Mouse (Mus musculus) MEL (cell line): ENCODE results near the gene Orm3. TPM values are rescaled to one million over a fixed set of nuclear protein-coding genes. Genes with fewer than 3 reads are reported as not detected.

Experiments used
- DNase-seq: peaks from one replicate; pipeline ENCODE4 v3.0.0; 2011; ENCODE audit warnings: low read depth, low spot score
- H3K27ac ChIP-seq: 2 replicates; pipeline ENCODE4 v1.5.1; 2012; ENCODE audit warnings: low read depth, mild to moderate bottlenecking, control low read depth, low read length, moderate library complexity; ENCODE audit not compliant: control insufficient read depth
- H3K27me3 ChIP-seq, 2 experiments: fragments of 150-350 bp in 1 of 2; sonication (generic) in 1 of 2; 2 replicates each; pipeline ENCODE4 v1.6.1; 2012; ENCODE audit warnings: low read length in 2 of 2, mild to moderate bottlenecking in 2 of 2, improper control_type of control experiment in 1 of 2, moderate library complexity in 1 of 2; ENCODE audit not compliant: insufficient read depth in 2 of 2, control insufficient read depth in 1 of 2
- H3K36me3 ChIP-seq, 2 experiments: 2 replicates each; pipeline ENCODE4 v1.6.1; 2012 to 2014; ENCODE audit warnings: low read length in 2 of 2, improper control_type of control experiment in 1 of 2, inconsistent platforms in 1 of 2, mild to moderate bottlenecking in 1 of 2; ENCODE audit not compliant: insufficient read depth in 2 of 2, control insufficient read depth in 1 of 2
- H3K4me1 ChIP-seq, 2 experiments: fragments of 150-350 bp in 1 of 2; sonication (generic) in 1 of 2; 2 replicates each; pipeline ENCODE4 v1.6.1; 2012; ENCODE audit warnings: low read length in 2 of 2, improper control_type of control experiment in 1 of 2, mild to moderate bottlenecking in 1 of 2; ENCODE audit not compliant: insufficient read depth in 2 of 2, control insufficient read depth in 1 of 2
- H3K4me3 ChIP-seq, 2 experiments: fragments of 150-350 bp in 1 of 2; sonication (generic) in 1 of 2; 2 replicates each; pipeline ENCODE4 v1.5.1; 2012; ENCODE audit warnings: low read depth in 2 of 2, low read length in 2 of 2, mild to moderate bottlenecking in 2 of 2, moderate library complexity in 2 of 2, control low read depth in 1 of 2, improper control_type of control experiment in 1 of 2; ENCODE audit not compliant: control insufficient read depth in 1 of 2, insufficient read depth in 1 of 2
- H3K79me2 ChIP-seq: 2 replicates; pipeline ENCODE4 v1.6.1; 2012; ENCODE audit warnings: mild to moderate bottlenecking, low read length, moderate library complexity; ENCODE audit not compliant: control insufficient read depth, poor library complexity, insufficient read depth
- H3K9ac ChIP-seq: 2 replicates; pipeline ENCODE4 v1.6.1; 2012; ENCODE audit warnings: low read depth, mild to moderate bottlenecking, control low read depth, low read length, moderate library complexity; ENCODE audit not compliant: control insufficient read depth, poor library complexity, severe bottlenecking
- H3K9me3 ChIP-seq: fragments of 150-350 bp; sonication (generic); replicated peaks from 2 replicates; pipeline ENCODE4 v1.6.1; 2012; ENCODE audit warnings: mild to moderate bottlenecking, low read length, improper control_type of control experiment, moderate library complexity; ENCODE audit not compliant: insufficient read depth
- CHD2 ChIP-seq: IDR thresholded peaks from 2 replicates; pipeline ENCODE4 v1.6.1; 2011; ENCODE audit warnings: low read length, improper control_type of control experiment
- E2F4 ChIP-seq: IDR thresholded peaks from 2 replicates; pipeline ENCODE4 v1.6.1; 2011; ENCODE audit warnings: low read depth, low read length, improper control_type of control experiment, borderline replicate concordance
- EP300 ChIP-seq, 2 experiments: IDR thresholded peaks; 2 replicates each; pipeline ENCODE4 v1.6.1; 2011; ENCODE audit warnings: improper control_type of control experiment in 2 of 2, low read length in 2 of 2, low read depth in 1 of 2, mild to moderate bottlenecking in 1 of 2
- ETS1 ChIP-seq: IDR thresholded peaks from 2 replicates; pipeline ENCODE4 v1.6.1; 2012; ENCODE audit warnings: low read depth, mild to moderate bottlenecking, inconsistent platforms, low read length, improper control_type of control experiment, moderate library complexity
- GABPA ChIP-seq: IDR thresholded peaks from 2 replicates; pipeline ENCODE4 v1.6.1; 2012; ENCODE audit warnings: low read depth, mild to moderate bottlenecking, inconsistent platforms, low read length, improper control_type of control experiment, moderate library complexity
- JUND ChIP-seq: IDR thresholded peaks from 2 replicates; pipeline ENCODE4 v1.6.1; 2011; ENCODE audit warnings: low read depth, mild to moderate bottlenecking, improper control_type of control experiment, low read length
- KAT2A ChIP-seq: conservative IDR thresholded peaks from 2 replicates; pipeline ENCODE4 v1.6.1; 2012; ENCODE audit warnings: low read depth, low read length, improper control_type of control experiment, inconsistent platforms
- MAZ ChIP-seq: IDR thresholded peaks from 2 replicates; pipeline ENCODE4 v1.6.1; 2012; ENCODE audit warnings: low read depth, mild to moderate bottlenecking, inconsistent platforms, low read length, improper control_type of control experiment
- MXI1 ChIP-seq: IDR thresholded peaks from 2 replicates; pipeline ENCODE4 v1.6.1; 2011; ENCODE audit warnings: mild to moderate bottlenecking, low read depth, low read length, improper control_type of control experiment
- MYB ChIP-seq: IDR thresholded peaks from 2 replicates; pipeline ENCODE4 v1.6.1; 2011; ENCODE audit warnings: mild to moderate bottlenecking, low read depth, low read length, improper control_type of control experiment
- NRF1 ChIP-seq: IDR thresholded peaks from 2 replicates; pipeline ENCODE4 v1.6.1; 2014; ENCODE audit warnings: low read depth, mild to moderate bottlenecking, inconsistent platforms, low read length, improper control_type of control experiment, moderate library complexity; ENCODE audit not compliant: poor library complexity, insufficient read depth, severe bottlenecking
- POLR2AphosphoS2 ChIP-seq: IDR thresholded peaks from 2 replicates; pipeline ENCODE4 v1.6.1; 2011; ENCODE audit warnings: low read length, improper control_type of control experiment
- POLR2AphosphoS5 ChIP-seq: IDR thresholded peaks from 2 replicates; pipeline ENCODE4 v1.6.1; 2012; ENCODE audit warnings: low read depth, borderline replicate concordance, mild to moderate bottlenecking, inconsistent platforms, low read length, moderate library complexity, mixed read lengths
- RAD21 ChIP-seq: IDR thresholded peaks from 2 replicates; pipeline ENCODE4 v1.6.1; 2011; ENCODE audit warnings: mild to moderate bottlenecking, low read depth, low read length, improper control_type of control experiment
- TAL1 ChIP-seq: IDR thresholded peaks from 2 replicates; pipeline ENCODE4 v1.6.1; 2012; ENCODE audit warnings: mild to moderate bottlenecking, inconsistent platforms, low read length, moderate library complexity, mixed read lengths
- TBP ChIP-seq: IDR thresholded peaks from 2 replicates; pipeline ENCODE4 v1.8.0; 2011; ENCODE audit warnings: low read depth, low read length, improper control_type of control experiment
- TCF12 ChIP-seq: IDR thresholded peaks from 2 replicates; pipeline ENCODE4 v1.6.1; 2014; ENCODE audit warnings: low read depth, mild to moderate bottlenecking, inconsistent platforms, low read length, improper control_type of control experiment, moderate library complexity
- USF2 ChIP-seq, 2 experiments: IDR thresholded peaks; 2 replicates each; pipeline ENCODE4 v1.6.1; 2011 to 2012; ENCODE audit warnings: improper control_type of control experiment in 2 of 2, low read length in 2 of 2, borderline replicate concordance in 1 of 2, inconsistent platforms in 1 of 2, low read depth in 1 of 2, mild to moderate bottlenecking in 1 of 2; ENCODE audit not compliant: insufficient read depth in 1 of 2
- ZC3H11A ChIP-seq: IDR thresholded peaks from 2 replicates; pipeline ENCODE4 v1.6.1; 2012; ENCODE audit warnings: low read depth, mild to moderate bottlenecking, inconsistent platforms, low read length, improper control_type of control experiment
- polyA plus RNA-seq, 2 experiments: library from polyadenylated mRNA; stranded (reverse) in 1 of 2; unstranded in 1 of 2; fragments of >175 nt in 1 of 2; fragments of >200 nt in 1 of 2; gene quantifications; 2 replicates each; pipeline versions ENCODE4 v1.2.1 to v1.2.4; 2012; ENCODE audit warnings: low replicate concordance in 2 of 2, low read depth in 1 of 2; ENCODE audit not compliant: insufficient read length in 2 of 2, insufficient read depth in 1 of 2, missing spikeins in 1 of 2
- total RNA-seq: library from RNA; depleted of rRNA; stranded (reverse); fragments of 300-350 nt; gene quantifications from 2 replicates; pipeline ENCODE4 v1.2.3, GENCODE M21; 2012

Orm3 gene
- total and polyA plus RNA-seq, 3 experiments = not detected

- Histone ChIP-seq H3K4me3 (no peak overlapping the region), H3K79me2 (no peaks in the 10 kb centered on the region), H3K9ac (no peak overlapping the region), H3K27me3 (no peaks in the 10 kb centered on the region), H3K9me3 (no peaks in the 10 kb centered on the region), H3K27ac (no peak overlapping the region), H3K4me1 (no peaks in the 10 kb centered on the region), H3K36me3 (no peaks in the 10 kb centered on the region)
- DNase-seq = no peak
- TF ChIP-seq TBP = no peak
- TF ChIP-seq NRF1 = no peak
- no peak for TF ChIP-seq MYB
- TF ChIP-seq JUND = no peak
- no peak for TF ChIP-seq USF2 (IDR thresholded peaks at IDR 0.05; ENCODE audit: borderline replicate concordance in 1 of 2, insufficient read depth in 1 of 2, low read depth in 1 of 2, low read length in 2 of 2)
- no peak for TF ChIP-seq CHD2
- TF ChIP-seq POLR2AphosphoS5 = no peak
- no peak for TF ChIP-seq POLR2AphosphoS2
- TF ChIP-seq E2F4 = no peak
- no peak for TF ChIP-seq KAT2A
- no peak for TF ChIP-seq ZC3H11A
- TF ChIP-seq TAL1 = no peak
- no peak for TF ChIP-seq MAZ
Observed at GRCm38 (mm10) chr4:63308316-63308715, 47.6 kb upstream of the Orm3 start.

DNA sequence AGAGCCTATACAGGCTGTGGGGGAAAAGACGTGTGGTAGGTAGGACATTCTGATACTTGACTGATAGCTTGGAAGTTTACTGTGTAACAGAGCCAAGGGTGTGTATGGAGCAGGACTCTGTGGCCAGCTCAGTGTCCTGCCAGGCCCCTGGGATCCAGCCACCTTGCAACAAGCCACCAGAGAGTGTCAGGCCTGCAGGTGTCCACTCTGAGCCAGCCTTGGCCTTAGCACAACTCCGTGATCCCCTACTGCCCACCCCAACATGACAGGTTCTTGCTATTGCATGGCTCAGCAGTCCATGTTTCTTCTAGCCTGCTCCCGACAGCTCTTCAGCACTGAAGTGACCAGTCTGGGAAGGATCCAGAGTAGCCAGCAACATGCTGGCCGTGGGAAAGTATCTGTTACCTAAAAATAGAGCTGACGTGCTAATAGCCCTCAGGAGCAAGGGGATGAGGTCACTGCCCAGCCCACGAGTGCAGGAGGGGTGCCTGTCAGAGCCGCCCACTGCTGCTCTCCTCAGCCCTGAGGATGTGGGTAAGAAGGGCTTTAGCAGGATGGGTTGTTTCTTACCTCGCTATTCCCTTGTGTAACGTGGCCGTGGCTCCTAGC, 45.6 kb upstream of the Orm3 start:
- H3K9ac ChIP-seq = no peak overlapping the region
- H3K79me2 ChIP-seq = no peaks in the 10 kb centered on the region
- no peak for DNase-seq
- H3K4me1 ChIP-seq = no peaks in the 10 kb centered on the region
- H3K27ac ChIP-seq = no peak overlapping the region
- H3K4me3 ChIP-seq = no peak overlapping the region
- H3K9me3 ChIP-seq = no peaks in the 10 kb centered on the region
- no peaks in the 10 kb centered on the region for H3K36me3 ChIP-seq
- H3K27me3 ChIP-seq = no peaks in the 10 kb centered on the region
- TF ChIP-seq MAZ (no peak), EP300 (IDR thresholded peaks at IDR 0.05; ENCODE audit: low read depth in 1 of 2, low read length in 2 of 2) (no peak), GABPA (no peak), ZC3H11A (no peak), POLR2AphosphoS2 (no peak)

DNA sequence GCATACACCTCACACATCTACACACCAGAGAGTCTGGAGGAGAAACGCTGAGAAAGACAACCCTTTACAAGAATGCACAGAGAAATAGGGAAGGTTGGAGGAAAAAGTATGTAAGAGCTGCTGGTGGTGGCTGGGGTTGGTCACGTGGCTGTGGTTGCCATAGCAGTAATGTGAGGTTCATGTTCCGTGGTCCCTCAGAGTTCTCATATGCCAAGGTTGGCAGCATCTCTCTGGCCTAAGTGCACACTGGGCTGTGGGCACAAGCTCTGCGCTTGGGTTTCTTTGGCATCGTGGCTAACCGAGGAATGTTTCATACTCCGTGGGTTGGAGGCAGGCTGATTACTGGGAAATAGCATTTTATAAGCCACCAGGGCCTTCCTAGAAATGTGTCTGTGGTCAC, 44.5 kb upstream of the Orm3 start:
- H3K9me3 ChIP-seq = no peaks in the 10 kb centered on the region
- H3K4me3 ChIP-seq = no peak overlapping the region
- TF ChIP-seq TCF12 = no peak
- no peak for TF ChIP-seq RAD21
- no peak for TF ChIP-seq MXI1
- TF ChIP-seq ETS1 = no peak
- DNase-seq = no peak
- no peaks in the 10 kb centered on the region for H3K27me3 ChIP-seq
- no peak overlapping the region for H3K27ac ChIP-seq
- no peak overlapping the region for H3K9ac ChIP-seq
- no peaks in the 10 kb centered on the region for H3K79me2 ChIP-seq
- no peaks in the 10 kb centered on the region for H3K4me1 ChIP-seq
- H3K36me3 ChIP-seq = no peaks in the 10 kb centered on the region
